Mouse (Mus musculus): Measurements from ENCODE around the gene Syne1. TPM values are rescaled to one million over a fixed set of nuclear protein-coding genes. Genes with fewer than 3 reads are reported as not detected.
A peak's percentile ranks its signal among the peaks of the same experiment; 100 is the strongest.

Gene Syne1
- 84.4 and 93.3 TPM in 2 replicates for total RNA-seq (2014; rRNA removed)
- 18.3 and 18.7 TPM in 2 replicates for polyA plus RNA-seq (2015; fragmentation: Nextera tagmentation; extraction: Ambion mirVana)

- H3K9me3 ChIP-seq (ENCODE audit: low read length): no peaks in the 10 kb centered on the region
- DNase-seq (ENCODE audit: low spot score) (no peak), ATAC-seq (no peak)
- no peaks in the 10 kb centered on the region for H3K27me3 ChIP-seq (ENCODE audit: insufficient read depth, low read length)
- H3K9ac ChIP-seq (replicated peaks; ENCODE audit: low read length): peak within 1 kb of the TSS; percentile 80
- no peak for TF ChIP-seq CTCF (IDR thresholded peaks at IDR 0.05; ENCODE audit: low read depth)
- peak within 1 kb of the TSS; percentile 66 for H3K4me3 ChIP-seq (ENCODE audit: low read length)
- WGBS: 62% methylated on average over 5 of the region's 5 CpGs
- H3K4me2 ChIP-seq (ENCODE audit: low read depth, low read length): peak within 1 kb of the TSS; percentile 87
- H3K4me1 ChIP-seq (ENCODE audit: insufficient read depth, low read length): peaks cover 4% of the 10 kb centered on the region; the same call in 1 of the 2 replicates
- H3K27ac ChIP-seq: peak within 1 kb of the TSS; percentile 93
- H3K36me3 ChIP-seq (ENCODE audit: insufficient read depth, low read length): no peaks in the 10 kb centered on the region
These were observed at the start of gene Syne1 for GRCm38 (mm10) chr10:5551382-5551781. TSS of gene Syne1 (minus strand) at chr10:5551482.

GRCm38 (mm10) chr10:5600123-5600522 is 48.8 kb upstream of the Syne1 start:
- Histone ChIP-seq H3K4me1 (ENCODE audit: insufficient read depth, low read length) (no peaks in the 10 kb centered on the region), H3K4me3 (ENCODE audit: low read length) (no peak overlapping the region), H3K36me3 (ENCODE audit: insufficient read depth, low read length) (no peaks in the 10 kb centered on the region), H3K27ac (no peak overlapping the region), H3K4me2 (ENCODE audit: low read depth, low read length) (no peak overlapping the region), H3K9me3 (ENCODE audit: low read length) (no peaks in the 10 kb centered on the region), H3K27me3 (ENCODE audit: insufficient read depth, low read length) (no peaks in the 10 kb centered on the region), H3K9ac (replicated peaks; ENCODE audit: low read length) (no peak overlapping the region)
- DNase-seq (ENCODE audit: low spot score) (peak; percentile 90), ATAC-seq (peak; percentile 89)
- peak; percentile 84 for TF ChIP-seq CTCF (IDR thresholded peaks at IDR 0.05; ENCODE audit: low read depth)
- 15% methylated on average over 7 of the region's 7 CpGs for WGBS

- Histone ChIP-seq H3K27ac (no peak overlapping the region), H3K9me3 (ENCODE audit: low read length) (no peaks in the 10 kb centered on the region), H3K36me3 (ENCODE audit: insufficient read depth, low read length) (no peaks in the 10 kb centered on the region), H3K4me3 (ENCODE audit: low read length) (no peak overlapping the region), H3K27me3 (ENCODE audit: insufficient read depth, low read length) (no peaks in the 10 kb centered on the region), H3K9ac (replicated peaks; ENCODE audit: low read length) (no peak overlapping the region), H3K4me2 (ENCODE audit: low read depth, low read length) (no peak overlapping the region), H3K4me1 (ENCODE audit: insufficient read depth, low read length) (no peaks in the 10 kb centered on the region)
- ATAC-seq (no peak), DNase-seq (ENCODE audit: low spot score) (no peak)
- TF ChIP-seq CTCF (IDR thresholded peaks at IDR 0.05; ENCODE audit: low read depth): no peak
- 74% methylated on average over 6 of the region's 6 CpGs for WGBS
These were observed 45.3 kb upstream of the Syne1 start for GRCm38 (mm10) chr10:5596559-5596958.

GRCm38 (mm10) chr10:5594457-5594856 is 43.2 kb upstream of the Syne1 start:
- Histone ChIP-seq H3K9me3 (ENCODE audit: low read length) (no peaks in the 10 kb centered on the region), H3K36me3 (ENCODE audit: insufficient read depth, low read length) (no peaks in the 10 kb centered on the region), H3K4me1 (ENCODE audit: insufficient read depth, low read length) (no peaks in the 10 kb centered on the region), H3K4me3 (ENCODE audit: low read length) (no peak overlapping the region), H3K9ac (replicated peaks; ENCODE audit: low read length) (no peak overlapping the region), H3K4me2 (ENCODE audit: low read depth, low read length) (no peak overlapping the region), H3K27ac (no peak overlapping the region), H3K27me3 (ENCODE audit: insufficient read depth, low read length) (no peaks in the 10 kb centered on the region)
- no peak for ATAC-seq
- no peak for TF ChIP-seq CTCF (IDR thresholded peaks at IDR 0.05; ENCODE audit: low read depth)
- WGBS: 77% methylated on average over 5 of the region's 5 CpGs
- DNase-seq (ENCODE audit: low spot score): no peak

GRCm38 (mm10) chr10:5593464-5593863 is 42.2 kb upstream of the Syne1 start, which contains the start of gene Myct1:
TSS of gene Myct1 (plus strand) at chr10:5593775.
- H3K27me3 ChIP-seq (ENCODE audit: insufficient read depth, low read length): no peaks in the 10 kb centered on the region
- no peak for DNase-seq (ENCODE audit: low spot score)
- no peaks in the 10 kb centered on the region for H3K9me3 ChIP-seq (ENCODE audit: low read length)
- 66% methylated on average over 5 of the region's 5 CpGs for WGBS
- no peak for ATAC-seq
- no peaks in the 10 kb centered on the region for H3K4me1 ChIP-seq (ENCODE audit: insufficient read depth, low read length)
- no peaks in the 10 kb centered on the region for H3K36me3 ChIP-seq (ENCODE audit: insufficient read depth, low read length)
- no peak within 1 kb of the TSS for H3K4me2 ChIP-seq (ENCODE audit: low read depth, low read length)
- TF ChIP-seq CTCF (IDR thresholded peaks at IDR 0.05; ENCODE audit: low read depth): no peak
- H3K27ac ChIP-seq: no peak within 1 kb of the TSS
- no peak within 1 kb of the TSS for H3K4me3 ChIP-seq (ENCODE audit: low read length)
- H3K9ac ChIP-seq (replicated peaks; ENCODE audit: low read length): no peak within 1 kb of the TSS

GRCm38 (mm10) chr10:5591996-5592395 is 40.7 kb upstream of the Syne1 start:
- no peaks in the 10 kb centered on the region for H3K9me3 ChIP-seq (ENCODE audit: low read length)
- DNase-seq (ENCODE audit: low spot score) (no peak), ATAC-seq (no peak)
- H3K9ac ChIP-seq (replicated peaks; ENCODE audit: low read length): no peak overlapping the region
- H3K4me1 ChIP-seq (ENCODE audit: insufficient read depth, low read length): no peaks in the 10 kb centered on the region
- no peak overlapping the region for H3K27ac ChIP-seq
- H3K36me3 ChIP-seq (ENCODE audit: insufficient read depth, low read length): no peaks in the 10 kb centered on the region
- WGBS: 79% methylated on average over 4 of the region's 4 CpGs
- H3K27me3 ChIP-seq (ENCODE audit: insufficient read depth, low read length): no peaks in the 10 kb centered on the region
- H3K4me3 ChIP-seq (ENCODE audit: low read length): no peak overlapping the region
- no peak overlapping the region for H3K4me2 ChIP-seq (ENCODE audit: low read depth, low read length)
- no peak for TF ChIP-seq CTCF (IDR thresholded peaks at IDR 0.05; ENCODE audit: low read depth)

- DNase-seq (ENCODE audit: low spot score) (no peak), ATAC-seq (no peak)
- no peaks in the 10 kb centered on the region for H3K4me1 ChIP-seq (ENCODE audit: insufficient read depth, low read length)
- H3K27ac ChIP-seq: no peak overlapping the region
- no peaks in the 10 kb centered on the region for H3K27me3 ChIP-seq (ENCODE audit: insufficient read depth, low read length)
- no peak overlapping the region for H3K4me3 ChIP-seq (ENCODE audit: low read length)
- H3K36me3 ChIP-seq (ENCODE audit: insufficient read depth, low read length): no peaks in the 10 kb centered on the region
- no peak overlapping the region for H3K9ac ChIP-seq (replicated peaks; ENCODE audit: low read length)
- TF ChIP-seq CTCF (IDR thresholded peaks at IDR 0.05; ENCODE audit: low read depth): no peak
- H3K9me3 ChIP-seq (ENCODE audit: low read length): no peaks in the 10 kb centered on the region
- no peak overlapping the region for H3K4me2 ChIP-seq (ENCODE audit: low read depth, low read length)
- 77% methylated on average over 2 of the region's 2 CpGs for WGBS
These were observed 39.8 kb upstream of the Syne1 start for GRCm38 (mm10) chr10:5591061-5591460.
